Mouse (Mus musculus): ENCODE measurements around the gene Lrp2. TPM values are rescaled to one million over a fixed set of nuclear protein-coding genes. Genes with fewer than 3 reads are reported as not detected.

Lrp2 gene
- polyA plus RNA-seq, 1 experiment from 2014 or later, result 0.04 TPM

DNA sequence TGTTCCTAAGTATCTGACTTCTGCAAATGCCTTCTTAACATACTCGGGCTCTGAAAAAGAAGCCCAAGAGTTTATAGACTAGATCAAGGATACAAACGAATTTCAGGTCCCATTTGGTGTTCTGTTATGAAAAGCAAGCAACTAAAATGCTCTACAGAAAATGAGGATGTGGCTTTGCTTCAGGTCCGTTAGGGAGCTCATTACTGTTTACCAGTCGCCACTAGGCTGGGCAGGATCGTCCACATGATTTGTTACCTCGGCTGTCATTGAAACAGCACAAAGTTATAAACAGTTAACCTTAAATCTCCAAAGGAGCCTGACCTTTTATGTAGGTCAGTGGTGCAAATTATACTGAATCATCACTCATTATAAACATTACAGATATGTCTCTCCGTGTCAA, 29.2 kb downstream of the Lrp2 start:
- no peak for ATAC-seq (ENCODE audit: low FRiP score, low read depth)
- 30% methylated on average over 7 of the region's 7 CpGs for WGBS
- Histone ChIP-seq H3K9ac (no peak overlapping the region), H3K27ac (no peak overlapping the region), H3K27me3 (peaks cover 23% of the 10 kb centered on the region), H3K4me3 (no peak overlapping the region), H3K36me3 (no peaks in the 10 kb centered on the region), H3K4me1 (no peaks in the 10 kb centered on the region), H3K4me2 (replicated peaks) (no peak overlapping the region), H3K9me3 (no peaks in the 10 kb centered on the region)

DNA sequence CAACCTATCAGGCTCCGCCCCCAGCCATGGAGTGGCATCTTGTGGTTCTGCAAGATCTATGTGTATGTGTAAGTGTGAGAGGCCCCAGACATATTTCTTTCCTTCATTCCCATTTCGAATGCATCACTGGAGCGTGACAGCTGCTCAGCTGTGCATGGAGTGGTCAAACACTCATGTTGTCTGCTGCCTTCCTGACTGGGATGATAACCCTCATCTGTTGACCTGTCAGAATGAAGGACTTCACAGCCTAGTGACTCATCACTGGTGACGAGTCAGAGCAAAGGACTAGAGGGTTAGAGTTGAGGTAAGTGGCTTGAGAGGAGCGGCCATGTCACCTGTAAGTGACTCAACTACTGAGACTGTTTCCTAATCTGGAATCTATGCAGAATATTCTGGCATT, 34.2 kb downstream of the Lrp2 start:
- Histone ChIP-seq H3K36me3 (no peaks in the 10 kb centered on the region), H3K9me3 (no peaks in the 10 kb centered on the region), H3K27me3 (no peaks in the 10 kb centered on the region), H3K9ac (no peak overlapping the region), H3K4me3 (no peak overlapping the region), H3K4me2 (replicated peaks) (no peak overlapping the region), H3K4me1 (no peaks in the 10 kb centered on the region), H3K27ac (no peak overlapping the region)
- ATAC-seq (ENCODE audit: low FRiP score, low read depth), result no peak
- WGBS, result 78% methylated on average over 5 of the region's 5 CpGs

DNA sequence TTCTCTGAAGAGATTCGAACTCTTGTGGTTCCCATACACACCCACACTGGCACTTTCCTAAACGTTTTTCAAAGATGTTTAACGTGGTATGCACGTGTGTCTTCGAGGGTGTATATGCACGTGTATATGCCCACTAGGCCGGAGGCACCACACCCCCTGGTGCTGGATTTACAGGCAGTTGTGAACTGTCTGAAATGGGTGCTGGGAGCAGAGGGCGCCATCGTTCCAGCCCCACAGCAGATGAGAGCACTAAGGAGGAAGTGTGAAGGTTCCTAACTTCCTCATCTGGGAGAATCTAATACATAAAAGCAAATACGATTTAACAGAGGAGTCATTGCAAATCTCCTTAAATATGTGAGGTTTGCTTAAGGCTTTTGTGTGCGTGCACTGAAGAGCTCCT, 39.0 kb downstream of the Lrp2 start:
- Histone ChIP-seq H3K9ac (no peak overlapping the region), H3K4me1 (no peaks in the 10 kb centered on the region), H3K4me2 (replicated peaks) (no peak overlapping the region), H3K27ac (no peak overlapping the region), H3K9me3 (no peaks in the 10 kb centered on the region), H3K36me3 (no peaks in the 10 kb centered on the region), H3K4me3 (no peak overlapping the region), H3K27me3 (no peaks in the 10 kb centered on the region)
- WGBS, result 74% methylated on average over 11 of the region's 11 CpGs
- no peak for ATAC-seq (ENCODE audit: low FRiP score, low read depth)

DNA sequence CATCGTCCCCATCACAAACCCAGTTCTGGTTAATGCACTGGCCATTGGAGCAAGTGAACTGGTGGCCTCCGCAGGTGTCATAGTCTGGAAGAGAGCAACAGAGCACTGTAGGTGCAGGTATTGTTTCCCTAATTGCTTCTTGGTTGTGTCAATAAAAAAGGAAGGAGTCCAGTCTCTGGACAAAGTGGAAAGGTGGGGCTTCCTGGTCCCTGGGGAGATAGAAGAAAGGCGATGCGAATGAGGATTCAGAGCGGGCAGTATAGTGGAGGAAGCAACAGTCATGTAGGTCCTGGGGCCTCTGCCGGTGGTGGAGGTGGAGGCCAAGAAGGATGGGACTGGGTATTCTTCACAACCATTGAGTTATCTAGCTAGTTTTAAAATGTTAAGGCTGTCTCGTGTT, 49.8 kb downstream of the Lrp2 start:
- Histone ChIP-seq H3K27me3 (no peaks in the 10 kb centered on the region), H3K4me2 (replicated peaks) (no peak overlapping the region), H3K36me3 (no peaks in the 10 kb centered on the region), H3K4me3 (no peak overlapping the region), H3K27ac (no peak overlapping the region), H3K9me3 (no peaks in the 10 kb centered on the region; the same call in 1 of the 2 replicates), H3K4me1 (peaks cover 3% of the 10 kb centered on the region), H3K9ac (no peak overlapping the region)
- WGBS, result 78% methylated on average over 7 of the region's 7 CpGs
- no peak for ATAC-seq (ENCODE audit: low FRiP score, low read depth)

DNA sequence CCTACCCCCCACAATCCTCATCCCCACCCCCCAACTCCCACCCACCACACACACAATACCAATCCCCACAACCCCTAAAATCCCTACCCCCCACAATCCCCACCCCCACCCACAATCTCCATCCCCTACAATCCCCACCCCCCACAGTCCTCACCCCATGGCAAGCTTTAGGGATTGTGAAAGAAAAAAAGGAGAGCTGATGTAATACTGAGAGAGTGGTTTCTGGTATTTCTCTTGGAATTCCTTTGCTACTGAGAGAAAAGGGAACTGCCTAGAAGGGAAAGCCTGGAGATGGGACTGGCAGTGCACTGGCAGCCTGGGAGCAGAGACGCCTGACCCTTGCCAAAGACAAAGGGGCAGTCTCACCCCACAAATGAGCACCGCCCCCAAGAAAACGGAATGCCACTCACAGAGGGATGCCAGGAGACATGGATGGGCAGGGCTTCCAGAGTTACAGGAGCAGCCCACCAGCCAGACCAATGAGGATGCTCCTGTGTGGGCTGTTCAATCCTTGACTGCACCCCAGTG, 54.3 kb downstream of the Lrp2 start:
- Histone ChIP-seq H3K36me3 (no peaks in the 10 kb centered on the region), H3K4me2 (replicated peaks) (no peak overlapping the region), H3K27ac (no peak overlapping the region), H3K9ac (no peak overlapping the region), H3K9me3 (no peaks in the 10 kb centered on the region; the same call in 1 of the 2 replicates), H3K4me3 (no peak overlapping the region), H3K4me1 (peaks cover 3% of the 10 kb centered on the region), H3K27me3 (no peaks in the 10 kb centered on the region)
- ATAC-seq (ENCODE audit: low FRiP score, low read depth), result no peak
- WGBS, result 41% methylated on average over 3 of the region's 3 CpGs

DNA sequence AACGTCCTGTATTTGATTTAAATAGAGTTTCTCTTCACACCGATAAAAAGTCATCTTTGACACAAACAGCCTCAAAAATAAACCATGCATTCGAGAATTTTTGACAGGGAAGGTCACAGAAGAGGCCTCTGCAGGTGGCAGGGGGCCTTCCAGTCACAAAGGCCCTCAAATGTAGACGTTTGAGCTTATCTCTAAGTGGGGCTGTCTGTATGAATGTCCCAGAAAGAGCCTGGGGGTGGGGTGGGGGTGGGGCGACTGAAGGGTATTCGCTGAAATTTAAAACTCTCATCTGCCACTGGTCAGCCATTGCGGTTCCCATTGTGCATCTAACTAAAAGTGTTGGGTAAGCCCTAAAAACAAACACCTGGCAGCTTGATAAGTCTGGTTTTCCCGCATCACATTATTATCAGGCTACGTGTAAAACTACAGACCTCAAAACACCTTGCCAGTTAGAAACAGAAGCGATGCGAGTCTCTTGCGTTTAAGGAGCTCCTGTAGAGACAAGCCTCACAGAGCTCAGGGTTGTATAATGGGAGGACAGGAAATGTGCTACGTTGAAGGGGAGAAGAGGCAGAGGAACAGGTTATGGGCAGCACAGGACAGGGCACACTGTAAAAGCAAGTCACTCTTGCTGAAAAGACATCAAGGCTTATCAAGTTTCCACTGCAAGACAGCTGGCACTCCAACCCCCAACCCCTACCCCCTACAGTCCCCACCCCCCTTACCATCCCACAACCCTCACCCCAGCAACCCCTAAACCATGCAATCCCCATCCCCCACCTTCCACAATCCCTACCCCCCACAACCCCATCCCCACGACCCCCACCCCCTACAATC, 55.0 kb downstream of the Lrp2 start:
- H3K36me3 ChIP-seq, result no peaks in the 10 kb centered on the region
- 23% methylated on average over 14 of the region's 14 CpGs for WGBS
- H3K4me2 ChIP-seq (replicated peaks), result no peak overlapping the region
- H3K9ac ChIP-seq, result no peak overlapping the region
- no peaks in the 10 kb centered on the region; the same call in 1 of the 2 replicates for H3K9me3 ChIP-seq
- H3K4me1 ChIP-seq, result peaks cover 3% of the 10 kb centered on the region
- no peak overlapping the region for H3K4me3 ChIP-seq
- no peaks in the 10 kb centered on the region for H3K27me3 ChIP-seq
- ATAC-seq (ENCODE audit: low FRiP score, low read depth), result no peak
- H3K27ac ChIP-seq, result no peak overlapping the region

DNA sequence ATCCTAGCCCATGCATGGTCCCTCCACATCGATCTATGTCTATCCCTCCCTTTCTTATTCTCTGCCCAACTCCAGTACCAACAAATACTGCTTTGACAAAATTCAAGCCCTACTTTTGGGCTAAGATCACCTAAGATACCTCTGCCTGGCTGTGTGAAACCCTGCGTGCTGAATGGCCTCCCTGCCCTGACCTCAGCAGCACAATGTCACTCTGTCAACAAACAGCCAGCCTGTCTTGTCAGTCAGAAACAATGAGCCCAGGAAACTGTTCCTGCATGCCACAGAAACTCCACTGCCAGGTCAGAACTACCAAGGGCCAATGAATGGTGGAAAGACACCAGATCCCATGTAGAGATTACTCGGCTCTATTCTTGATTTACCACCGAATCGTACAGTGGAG, 55.7 kb downstream of the Lrp2 start:
- peaks cover 3% of the 10 kb centered on the region for H3K4me1 ChIP-seq
- H3K9me3 ChIP-seq, result no peaks in the 10 kb centered on the region; the same call in 1 of the 2 replicates
- no peak for ATAC-seq (ENCODE audit: low FRiP score, low read depth)
- no peaks in the 10 kb centered on the region for H3K36me3 ChIP-seq
- WGBS, result 56% methylated on average over 5 of the region's 5 CpGs
- no peak overlapping the region for H3K4me2 ChIP-seq (replicated peaks)
- H3K4me3 ChIP-seq, result no peak overlapping the region
- no peaks in the 10 kb centered on the region for H3K27me3 ChIP-seq
- no peak overlapping the region for H3K27ac ChIP-seq
- no peak overlapping the region for H3K9ac ChIP-seq

DNA sequence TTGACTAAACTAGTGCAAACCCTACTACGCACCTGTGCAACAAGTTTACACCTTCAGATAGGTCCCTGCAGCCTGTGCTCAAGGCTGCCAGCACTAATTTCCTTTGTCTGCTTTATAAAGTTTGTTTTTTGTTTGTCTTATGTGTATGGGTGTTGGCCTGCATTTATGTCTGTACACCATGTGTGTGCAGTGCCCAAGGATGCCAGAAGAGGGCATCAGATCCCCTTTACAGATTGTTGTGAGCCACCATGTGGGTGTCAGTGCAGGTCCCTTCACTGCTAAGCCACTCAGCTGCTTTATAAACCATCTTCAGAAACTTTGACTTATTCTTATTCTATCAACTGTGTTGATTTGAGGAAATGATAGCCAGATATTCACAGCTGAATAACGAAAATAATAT, 65.6 kb downstream of the Lrp2 start:
- no peaks in the 10 kb centered on the region for H3K4me1 ChIP-seq
- H3K4me3 ChIP-seq, result no peak overlapping the region
- no peaks in the 10 kb centered on the region for H3K27me3 ChIP-seq
- H3K4me2 ChIP-seq (replicated peaks), result no peak overlapping the region
- no peak overlapping the region for H3K27ac ChIP-seq
- H3K36me3 ChIP-seq, result no peaks in the 10 kb centered on the region
- no peak for ATAC-seq (ENCODE audit: low FRiP score, low read depth)
- H3K9ac ChIP-seq, result no peak overlapping the region
- WGBS, result 88% methylated on average over 2 of the region's 2 CpGs
- no peaks in the 10 kb centered on the region for H3K9me3 ChIP-seq

DNA sequence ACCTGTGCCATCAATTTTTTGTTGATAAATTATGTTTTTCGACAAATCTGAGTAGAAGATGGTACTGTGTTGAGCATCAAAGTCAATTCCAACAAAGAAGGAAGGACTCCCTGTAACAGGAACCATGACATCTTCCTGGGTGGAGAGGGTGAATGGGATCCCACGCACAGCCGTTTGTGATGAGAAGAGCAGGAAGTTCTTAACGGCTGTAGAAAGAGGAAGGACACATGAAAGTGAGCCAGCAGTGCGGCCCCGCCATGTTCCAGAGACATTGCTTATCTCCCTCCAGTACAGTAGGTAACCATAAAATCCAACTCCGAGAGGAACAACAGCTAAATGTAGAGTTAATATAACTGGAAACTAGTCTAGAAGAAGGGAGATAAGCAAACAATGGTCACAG, 67.6 kb downstream of the Lrp2 start:
- Histone ChIP-seq H3K36me3 (no peaks in the 10 kb centered on the region), H3K4me2 (replicated peaks) (no peak overlapping the region), H3K4me1 (no peaks in the 10 kb centered on the region), H3K27ac (no peak overlapping the region), H3K27me3 (no peaks in the 10 kb centered on the region), H3K9ac (no peak overlapping the region), H3K4me3 (no peak overlapping the region), H3K9me3 (no peaks in the 10 kb centered on the region)
- no peak for ATAC-seq (ENCODE audit: low FRiP score, low read depth)
- WGBS, result 76% methylated on average over 7 of the region's 7 CpGs

DNA sequence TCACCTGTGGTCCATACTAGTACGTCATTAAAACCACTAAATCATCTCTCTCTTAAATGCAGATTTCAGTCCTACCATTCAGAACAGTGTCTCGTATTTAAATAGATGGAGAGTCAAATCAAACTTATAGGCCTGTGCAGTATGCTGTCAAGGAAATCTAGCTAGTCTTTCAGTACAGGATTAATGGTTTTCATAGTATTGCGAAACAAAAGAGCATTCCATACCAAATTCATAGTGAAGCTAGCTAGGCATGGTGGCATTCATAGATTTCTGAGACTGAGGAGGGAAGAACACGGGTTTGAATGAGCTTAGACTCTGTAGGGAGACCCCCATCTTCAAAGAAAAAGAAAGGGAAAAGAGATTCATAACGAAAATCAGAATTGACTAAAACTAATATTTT, 74.1 kb downstream of the Lrp2 start:
- no peak overlapping the region for H3K27ac ChIP-seq
- H3K27me3 ChIP-seq, result no peaks in the 10 kb centered on the region
- no peak overlapping the region for H3K4me3 ChIP-seq
- H3K9me3 ChIP-seq, result no peaks in the 10 kb centered on the region
- no peaks in the 10 kb centered on the region for H3K36me3 ChIP-seq
- H3K4me2 ChIP-seq (replicated peaks), result no peak overlapping the region
- no peaks in the 10 kb centered on the region for H3K4me1 ChIP-seq
- no peak overlapping the region for H3K9ac ChIP-seq
- no peak for ATAC-seq (ENCODE audit: low FRiP score, low read depth)
- 79% methylated on average over 5 of the region's 5 CpGs for WGBS

DNA sequence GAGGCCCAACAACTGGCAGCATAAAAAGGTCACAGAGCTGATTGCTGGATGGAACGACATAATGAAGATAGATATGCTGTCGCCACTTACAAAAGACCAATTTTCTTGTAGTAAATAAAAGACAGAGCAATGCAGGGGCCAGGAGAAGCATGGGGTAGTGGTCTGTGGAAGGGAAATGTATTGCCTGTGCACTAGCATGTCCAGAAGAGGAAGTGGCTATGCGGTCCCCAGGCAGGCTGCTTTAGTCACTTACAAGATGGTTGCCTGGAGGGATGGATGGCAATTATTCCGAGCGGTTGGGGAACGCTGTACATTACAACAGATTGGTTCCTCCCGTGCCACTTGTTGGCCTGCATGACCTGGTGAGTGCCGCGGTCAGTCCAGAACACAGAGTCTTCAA, 85.5 kb downstream of the Lrp2 start:
- Histone ChIP-seq H3K4me1 (no peaks in the 10 kb centered on the region), H3K4me3 (no peak overlapping the region), H3K4me2 (replicated peaks) (no peak overlapping the region), H3K36me3 (no peaks in the 10 kb centered on the region), H3K9me3 (no peaks in the 10 kb centered on the region), H3K27ac (no peak overlapping the region), H3K27me3 (no peaks in the 10 kb centered on the region), H3K9ac (no peak overlapping the region)
- ATAC-seq (ENCODE audit: low FRiP score, low read depth), result no peak
- WGBS, result 65% methylated on average over 9 of the region's 9 CpGs

DNA sequence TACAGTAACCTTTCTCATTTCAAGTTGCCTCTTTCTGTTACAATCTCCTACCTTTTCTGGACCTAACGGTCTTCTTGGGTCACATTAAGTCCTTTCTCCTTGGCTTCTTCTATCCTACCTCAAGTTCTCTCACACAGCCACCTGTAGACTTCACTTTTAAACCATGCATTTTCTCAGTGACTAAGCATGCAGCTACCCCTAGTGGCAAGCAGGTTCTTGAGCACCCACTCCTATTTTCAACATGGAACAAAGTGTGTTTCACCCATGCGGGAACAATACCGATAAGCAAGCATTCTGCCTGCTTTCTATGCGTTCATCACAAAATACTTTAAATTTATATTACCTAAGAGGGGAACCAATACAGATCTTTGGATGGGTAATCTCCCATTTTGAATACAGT, 92.7 kb downstream of the Lrp2 start:
- Histone ChIP-seq H3K27ac (no peak overlapping the region), H3K4me1 (no peaks in the 10 kb centered on the region), H3K9me3 (no peaks in the 10 kb centered on the region), H3K4me3 (no peak overlapping the region), H3K4me2 (replicated peaks) (no peak overlapping the region), H3K9ac (no peak overlapping the region), H3K27me3 (no peaks in the 10 kb centered on the region), H3K36me3 (no peaks in the 10 kb centered on the region)
- ATAC-seq (ENCODE audit: low FRiP score, low read depth), result no peak
- 87% methylated on average over 4 of the region's 4 CpGs for WGBS

DNA sequence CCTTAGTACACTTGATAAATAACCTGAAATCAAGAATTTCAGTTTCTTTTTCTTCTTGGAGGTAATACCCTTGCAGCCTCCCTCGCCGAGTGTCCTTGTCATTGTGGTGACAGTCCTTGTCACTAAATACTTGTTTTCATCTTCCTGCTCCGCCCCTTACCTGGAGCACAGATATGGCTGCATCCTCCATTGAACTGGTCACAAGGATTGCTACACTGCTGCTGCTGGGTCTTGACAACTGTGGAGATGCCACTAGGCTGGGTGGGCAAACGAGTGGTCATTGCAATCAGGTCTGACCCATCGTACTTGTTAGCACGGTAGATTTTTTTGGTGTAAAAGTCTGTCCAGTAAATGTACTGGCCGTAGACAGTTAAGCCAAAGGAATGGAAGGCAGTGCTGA, 104.9 kb downstream of the Lrp2 start:
- no peak for ATAC-seq (ENCODE audit: low FRiP score, low read depth)
- no peaks in the 10 kb centered on the region for H3K27me3 ChIP-seq
- no peak overlapping the region for H3K9ac ChIP-seq
- H3K4me2 ChIP-seq (replicated peaks), result no peak overlapping the region
- no peaks in the 10 kb centered on the region for H3K9me3 ChIP-seq
- WGBS, result 90% methylated on average over 7 of the region's 7 CpGs
- no peaks in the 10 kb centered on the region for H3K36me3 ChIP-seq
- H3K4me3 ChIP-seq, result no peak overlapping the region
- H3K27ac ChIP-seq, result no peak overlapping the region
- no peaks in the 10 kb centered on the region for H3K4me1 ChIP-seq
